Mouse (Mus musculus): ENCODE results near the gene Sfpq.

The Sfpq gene

DNA sequence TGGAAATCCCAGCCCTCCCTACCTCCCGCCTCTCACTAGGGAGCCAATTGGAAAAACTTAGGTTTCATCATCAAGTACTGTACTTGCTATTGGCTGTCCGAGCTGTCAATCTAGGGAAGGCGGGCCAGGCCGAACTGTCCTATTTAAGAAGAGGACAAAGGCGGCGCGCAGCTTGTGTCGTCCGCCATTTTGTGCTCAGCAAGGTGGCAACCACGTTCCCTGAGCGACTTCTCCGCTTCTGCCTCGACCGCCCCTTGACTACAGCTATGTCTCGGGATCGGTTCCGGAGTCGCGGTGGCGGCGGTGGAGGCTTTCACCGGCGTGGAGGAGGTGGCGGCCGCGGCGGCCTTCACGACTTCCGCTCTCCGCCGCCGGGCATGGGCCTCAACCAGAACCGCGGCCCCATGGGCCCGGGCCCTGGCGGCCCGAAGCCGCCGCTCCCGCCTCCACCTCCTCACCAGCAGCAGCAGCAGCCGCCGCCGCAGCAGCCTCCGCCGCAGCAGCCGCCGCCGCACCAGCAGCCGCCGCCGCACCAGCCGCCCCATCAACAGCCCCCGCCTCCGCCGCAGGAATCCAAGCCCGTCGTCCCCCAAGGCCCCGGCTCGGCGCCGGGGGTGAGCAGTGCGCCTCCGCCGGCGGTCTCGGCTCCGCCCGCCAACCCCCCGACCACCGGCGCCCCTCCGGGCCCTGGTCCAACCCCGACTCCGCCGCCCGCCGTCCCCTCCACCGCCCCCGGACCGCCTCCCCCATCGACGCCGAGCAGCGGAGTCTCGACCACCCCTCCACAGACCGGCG, at the start of gene Sfpq:
Gene Sfpq (plus strand): TSS at position 174 of the 795 bp plus-strand sequence.
- WGBS: 1% methylated on average over 77 of the region's 87 CpGs

DNA sequence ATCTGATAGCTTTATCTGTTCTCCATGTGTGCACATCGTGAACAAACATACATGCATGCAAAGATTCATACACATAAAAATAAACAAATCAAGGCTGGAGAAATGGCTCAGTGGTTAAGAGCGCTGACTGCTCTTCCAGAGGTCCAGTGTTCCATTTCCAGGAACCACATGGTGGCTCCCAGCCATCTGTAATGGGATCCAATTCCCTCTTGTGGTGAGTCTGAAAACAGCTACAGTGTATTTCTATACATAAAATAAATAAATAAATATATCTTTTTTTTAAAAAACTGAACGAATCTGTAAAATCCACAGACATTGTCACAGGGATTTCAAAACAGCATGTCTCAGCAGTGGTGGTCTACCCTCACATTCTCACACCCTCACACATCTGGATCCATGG, 42.4 kb upstream of the Sfpq start:
- whole genome bisulfite sequencing: 70% methylated on average over 3 of the region's 3 CpGs

DNA sequence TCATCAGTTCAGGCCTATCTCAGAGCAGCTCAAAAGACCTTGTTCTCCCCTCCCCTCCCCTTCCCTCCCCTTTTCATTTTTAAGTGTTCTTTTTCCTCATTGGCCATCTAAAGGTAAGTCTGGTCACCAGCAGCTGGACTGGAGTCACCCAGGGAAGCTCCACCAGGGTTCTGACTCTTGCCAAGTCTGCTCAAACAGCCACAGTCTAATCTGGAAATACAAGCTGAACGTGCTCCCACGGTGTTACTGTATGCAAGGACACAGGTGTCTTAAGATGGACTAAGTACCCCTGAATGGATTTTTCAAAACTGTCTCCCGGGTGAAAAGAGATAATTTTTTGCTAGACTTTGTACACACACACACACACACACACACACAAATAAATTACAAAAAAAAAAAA, 37.8 kb upstream of the Sfpq start:
- 93% methylated on average over 3 of the region's 3 CpGs for WGBS

DNA sequence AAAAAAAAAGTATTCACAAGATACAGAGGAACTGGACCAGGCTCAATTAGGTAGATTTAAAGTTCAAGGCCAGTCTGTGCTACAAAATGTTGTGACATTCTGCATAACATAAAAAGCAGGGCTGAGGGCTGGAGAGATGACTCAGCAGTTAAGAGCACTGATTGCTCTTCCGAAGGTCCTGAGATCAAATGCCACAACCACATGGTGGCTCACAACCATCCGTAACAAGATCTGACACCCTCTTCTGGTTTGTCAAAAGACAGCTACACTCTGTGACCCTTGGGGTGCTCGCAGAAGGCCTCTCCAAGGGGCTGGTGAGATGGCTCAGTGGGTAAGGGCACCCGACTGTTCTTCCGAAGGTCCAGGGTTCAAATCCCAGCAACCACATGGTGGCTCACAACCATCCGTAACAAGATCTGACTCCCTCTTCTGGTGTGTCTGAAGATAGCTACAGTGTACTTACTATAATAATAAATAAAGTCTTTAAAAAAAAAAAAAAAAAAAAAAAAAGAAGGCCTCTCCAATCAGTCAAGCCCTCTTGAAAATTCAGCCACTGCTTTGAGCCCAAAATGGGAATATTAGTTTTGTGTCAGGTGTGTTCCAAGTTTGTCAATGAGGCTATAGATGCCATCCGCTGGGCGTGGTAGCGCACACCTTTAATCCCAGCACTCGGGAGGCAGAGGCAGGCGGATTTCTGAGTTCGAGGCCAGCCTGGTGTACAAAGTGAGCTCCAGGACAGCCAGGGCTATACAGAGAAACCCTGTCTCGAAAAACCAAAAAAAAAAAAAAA, 37.2 kb upstream of the Sfpq start:
- WGBS: 91% methylated on average over 13 of the region's 13 CpGs

DNA sequence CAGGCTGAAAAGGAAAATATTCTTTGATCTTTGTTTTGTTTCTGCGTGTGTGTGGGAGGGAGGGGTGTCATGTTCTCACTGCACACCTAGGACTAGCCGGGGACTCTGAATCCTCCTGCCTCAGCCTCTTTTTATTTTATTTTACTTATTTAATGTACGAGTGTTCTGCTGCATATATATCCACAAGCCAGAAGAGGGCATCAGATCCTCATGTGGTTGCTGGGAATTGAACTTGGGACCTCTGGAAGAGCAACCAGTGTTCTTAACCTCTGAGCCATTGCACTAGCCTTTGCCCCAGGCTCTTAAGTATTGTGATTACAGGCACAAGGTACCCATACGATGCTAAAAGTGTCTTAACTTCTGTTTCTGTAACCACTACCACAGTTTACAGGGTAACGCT, 34.4 kb upstream of the Sfpq start:
- WGBS: 79% methylated on average over 5 of the region's 5 CpGs

DNA sequence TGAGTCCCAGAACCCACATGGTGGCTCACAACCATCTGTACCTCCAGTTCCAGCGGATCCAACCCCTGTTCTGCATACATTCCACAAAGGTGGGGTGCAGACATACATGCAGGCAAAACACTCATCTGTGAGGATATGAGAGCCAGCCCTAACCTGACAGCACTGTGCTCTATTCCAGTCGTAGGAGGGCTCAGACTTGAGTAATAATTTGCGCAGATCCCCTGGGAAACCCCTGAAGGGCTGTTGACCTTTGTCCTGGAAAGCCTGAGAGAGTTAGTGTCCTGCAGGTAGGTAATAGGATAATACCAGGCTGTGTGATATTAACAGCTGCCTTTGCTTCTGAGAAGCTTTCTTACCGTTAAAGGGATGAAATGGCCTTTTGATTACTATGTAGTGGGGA, 32.6 kb upstream of the Sfpq start:
- 84% methylated on average over 4 of the region's 4 CpGs for WGBS

DNA sequence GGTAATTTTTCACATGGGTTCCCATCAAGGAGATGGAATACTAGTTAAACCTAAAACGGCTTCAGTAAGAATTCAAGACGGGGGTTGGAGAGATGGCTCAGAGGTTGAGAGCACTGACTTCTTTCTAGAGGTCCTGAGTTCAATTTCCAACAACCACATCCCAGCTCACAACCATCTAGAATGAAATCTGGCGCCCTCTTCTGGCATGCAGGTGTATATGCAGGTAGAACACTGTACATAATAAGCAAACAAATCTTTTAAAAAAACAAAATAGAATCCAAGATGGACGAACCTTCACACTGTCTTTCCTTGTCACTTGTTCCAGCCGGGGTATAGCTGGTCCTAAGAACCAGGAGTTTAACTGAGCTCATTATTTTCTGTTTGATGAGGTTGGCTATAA, 28.8 kb upstream of the Sfpq start:
- WGBS: 66% methylated on average over 5 of the region's 5 CpGs

DNA sequence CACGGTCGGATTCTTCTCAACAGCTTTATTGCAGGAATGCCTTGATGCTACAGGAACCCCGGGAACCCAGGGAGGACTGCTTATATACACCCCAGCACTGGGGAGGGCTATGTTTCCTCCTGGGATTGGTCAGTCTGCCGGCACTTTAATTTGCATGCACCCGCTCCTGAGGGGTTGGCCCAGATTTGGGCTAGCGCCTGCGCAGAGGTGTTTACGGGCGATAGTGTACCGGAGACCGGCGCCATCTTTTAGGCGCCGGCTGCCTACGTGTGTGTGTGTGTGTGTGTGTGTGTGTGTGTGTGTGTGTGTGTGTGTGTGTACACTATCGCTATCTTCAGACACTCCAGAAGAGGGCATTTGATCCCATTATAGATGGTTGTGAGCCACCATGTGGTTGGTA, 21.8 kb upstream of the Sfpq start:
- WGBS: 94% methylated on average over 16 of the region's 16 CpGs

DNA sequence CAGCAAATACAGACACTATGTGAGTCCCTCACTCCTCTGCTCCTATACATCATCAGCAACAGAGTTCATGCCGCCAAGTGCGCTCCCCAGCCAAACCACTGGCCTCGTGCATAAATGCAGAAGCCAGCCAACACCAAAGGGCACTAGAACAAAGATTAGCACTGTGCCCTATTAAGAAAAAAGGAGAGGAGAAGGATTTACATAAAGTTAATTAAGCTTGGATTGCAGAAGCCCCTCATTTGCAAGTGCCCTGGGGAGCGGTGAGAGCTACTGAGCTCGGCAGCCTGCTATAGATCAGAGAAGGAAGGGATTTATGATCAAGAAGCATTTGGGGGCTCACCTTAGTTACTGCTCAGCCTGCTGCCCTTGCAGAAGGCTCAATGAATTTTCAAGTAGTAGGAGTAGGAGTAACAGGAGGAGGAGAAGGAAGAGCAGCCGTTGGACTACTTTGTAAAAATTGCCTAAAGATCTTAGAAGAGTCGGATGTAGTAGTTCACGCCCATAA, 20.5 kb upstream of the Sfpq start:
- WGBS: 41% methylated on average over 8 of the region's 8 CpGs

DNA sequence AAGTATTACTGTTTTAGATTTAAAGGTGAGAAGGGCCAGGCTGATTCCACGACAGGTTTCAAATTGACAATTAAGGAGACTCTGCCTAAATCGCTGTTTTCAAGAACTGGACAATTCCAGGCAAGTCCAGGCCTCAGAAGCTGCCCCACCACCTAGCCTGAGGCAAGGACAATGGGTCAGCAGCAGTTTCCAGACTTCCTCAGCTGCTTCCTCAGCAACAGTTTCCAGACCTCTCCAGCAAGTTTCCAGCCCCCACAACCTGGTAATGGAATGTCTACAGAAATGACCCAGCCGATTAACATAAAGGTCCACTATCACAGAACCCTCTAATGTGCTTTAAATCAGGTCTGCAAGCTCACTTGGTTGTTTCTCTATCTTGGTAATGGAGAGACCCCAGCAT, 16.7 kb upstream of the Sfpq start:
- 76% methylated on average over 3 of the region's 3 CpGs for WGBS

DNA sequence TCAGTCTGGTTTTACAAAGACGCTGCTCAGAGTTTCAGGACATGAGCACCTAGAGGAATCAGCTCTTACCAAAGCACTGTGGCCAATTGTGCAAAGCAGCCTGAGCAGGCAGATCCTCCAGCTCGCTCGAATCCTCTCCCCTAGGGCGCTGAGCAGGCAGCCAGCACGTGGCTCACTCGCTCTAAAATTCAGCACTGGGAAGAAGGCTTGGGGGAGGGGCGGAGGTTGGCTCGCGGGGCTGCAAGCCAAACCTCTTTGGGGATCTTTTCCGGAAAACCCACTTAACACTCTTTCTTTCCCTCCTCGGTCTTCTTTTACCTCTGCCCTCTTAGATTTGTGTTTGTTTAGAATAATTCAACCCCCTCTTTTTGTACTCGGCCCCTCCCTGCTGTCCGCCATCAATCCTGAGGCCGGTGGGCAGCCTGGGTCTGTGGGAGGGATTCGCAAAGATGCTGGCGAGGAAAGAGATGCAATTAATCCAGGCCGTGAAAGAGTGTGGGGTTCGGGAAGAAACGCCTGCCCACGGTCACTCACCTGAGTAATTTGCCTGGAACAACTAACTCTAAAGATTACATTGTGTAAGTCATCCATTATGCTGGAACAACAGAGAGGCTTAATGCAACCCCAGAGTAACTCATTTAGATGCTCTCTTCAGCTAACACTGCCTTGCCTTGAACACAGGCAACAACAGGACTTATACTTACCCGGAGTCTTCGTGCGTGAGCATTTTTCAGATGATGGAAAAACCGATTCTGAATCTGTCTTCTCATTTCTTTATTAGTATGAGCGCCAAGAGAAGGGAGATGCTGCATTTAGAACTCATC, 15.8 kb upstream of the Sfpq start:
- WGBS: 13% methylated on average over 25 of the region's 25 CpGs

DNA sequence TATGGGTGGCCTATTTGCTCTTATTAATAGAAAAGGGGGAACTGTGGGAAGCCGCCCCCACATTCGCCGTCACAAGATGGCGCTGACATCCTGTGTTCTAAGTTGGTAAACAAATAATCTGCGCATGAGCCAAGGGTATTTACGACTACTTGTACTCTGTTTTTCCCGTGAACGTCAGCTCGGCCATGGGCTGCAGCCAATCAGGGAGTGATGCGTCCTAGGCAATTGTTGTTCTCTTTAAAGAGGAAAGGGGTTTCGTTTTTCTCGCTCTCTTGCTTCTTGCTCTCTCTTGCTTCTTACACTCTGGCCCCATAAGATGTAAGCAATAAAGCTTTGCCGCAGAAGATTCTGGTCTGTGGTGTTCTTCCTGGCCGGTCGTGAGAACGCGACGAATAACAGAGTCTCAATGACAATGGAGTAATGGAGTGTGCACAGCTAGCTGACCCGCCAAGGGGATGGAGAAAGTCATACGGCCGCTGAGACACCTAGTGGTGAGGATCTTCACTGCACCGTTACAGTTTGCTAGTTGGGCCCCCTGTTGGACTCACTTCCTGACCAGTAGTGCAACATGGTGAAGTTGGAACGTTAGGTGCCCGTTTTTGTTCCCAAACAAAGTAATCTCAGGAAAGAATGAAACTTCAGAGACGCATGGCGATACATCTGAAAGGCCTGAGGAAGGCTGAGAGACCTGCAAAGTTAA, 5.7 kb upstream of the Sfpq start:
- 12% methylated on average over 14 of the region's 26 CpGs for WGBS

DNA sequence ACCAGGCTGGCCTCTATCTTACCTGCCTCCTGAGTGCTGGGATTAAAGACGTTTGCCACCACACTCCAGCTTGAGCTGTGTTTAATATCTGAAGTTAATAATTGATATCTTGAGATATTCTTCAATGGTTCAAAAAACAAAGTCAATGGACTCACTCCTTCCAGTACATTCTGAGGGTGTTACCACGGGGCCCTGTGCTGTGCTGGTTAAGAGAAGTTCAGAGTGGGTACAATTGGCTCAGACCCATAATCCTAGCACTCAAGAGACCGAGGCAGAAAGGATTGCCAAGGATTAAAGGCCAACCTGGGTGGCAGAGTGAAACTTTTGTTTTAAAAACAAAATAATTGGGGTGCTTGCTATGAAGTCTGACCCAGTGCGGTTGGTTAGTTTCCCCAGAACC, 4.8 kb upstream of the Sfpq start:
- WGBS: 69% methylated on average over 4 of the region's 4 CpGs

DNA sequence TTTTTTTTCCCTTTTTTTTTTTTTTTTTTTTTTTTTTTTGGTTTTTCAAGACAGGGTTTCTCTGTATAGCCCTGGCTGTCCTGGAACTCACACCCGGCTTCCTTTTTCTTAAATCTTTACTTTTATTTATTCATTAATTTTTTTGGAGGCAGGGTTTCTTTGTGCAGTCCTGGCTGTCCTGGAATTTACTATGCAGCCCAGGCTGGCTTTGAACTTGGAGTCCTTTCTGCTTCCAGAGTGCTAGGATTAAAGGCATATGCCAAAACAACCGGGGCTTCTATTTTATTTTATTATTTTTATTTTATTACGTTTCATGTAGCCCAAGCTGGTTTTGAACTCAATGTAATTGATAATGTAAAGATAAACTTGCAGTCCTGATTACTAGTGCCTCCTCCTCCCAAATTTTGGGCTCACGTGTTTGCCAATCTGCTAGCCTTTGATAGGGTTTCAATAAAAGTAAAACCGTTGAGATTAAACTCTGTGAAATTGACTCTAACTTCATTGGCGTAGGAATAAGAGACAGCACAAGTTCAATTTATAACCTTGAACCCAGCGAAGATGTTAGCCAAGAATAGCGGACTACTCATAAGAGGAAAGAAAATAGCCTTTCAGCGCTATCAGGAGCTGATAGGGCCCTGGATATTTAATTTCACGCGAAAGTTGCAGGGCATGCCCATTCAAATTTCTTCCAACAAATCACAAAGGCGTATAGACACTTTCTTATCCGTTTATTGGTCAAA, 543 bp upstream of the Sfpq start:
- 14% methylated on average over 13 of the region's 13 CpGs for WGBS

DNA sequence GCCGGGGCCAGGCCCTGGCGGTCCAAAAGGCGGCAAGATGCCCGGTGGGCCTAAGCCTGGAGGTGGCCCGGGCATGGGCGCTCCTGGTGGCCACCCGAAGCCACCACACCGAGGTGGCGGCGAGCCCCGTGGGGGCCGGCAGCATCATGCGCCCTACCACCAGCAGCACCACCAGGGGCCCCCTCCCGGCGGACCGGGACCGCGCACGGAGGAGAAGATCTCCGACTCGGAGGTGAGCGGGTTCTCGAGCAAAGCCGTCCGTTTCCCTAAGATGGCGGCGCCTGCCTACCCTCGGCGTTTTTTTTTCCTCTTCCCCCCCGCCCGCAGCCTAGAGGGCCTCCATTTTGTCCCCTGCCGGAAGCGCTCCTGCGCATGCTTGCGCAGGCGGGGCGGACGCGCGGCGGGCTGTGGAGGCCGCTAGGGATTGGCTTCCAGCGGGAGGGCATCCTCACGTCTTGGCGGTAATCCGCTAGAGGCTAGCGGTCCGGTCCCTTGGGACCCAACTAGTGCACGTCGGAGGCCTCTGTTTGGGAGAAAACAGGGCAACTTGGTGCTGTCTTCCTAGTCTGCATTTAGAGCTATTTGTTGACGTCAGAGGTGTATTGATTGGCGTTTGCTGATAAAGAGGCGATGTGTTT, 984 bp downstream of the Sfpq start:
- WGBS: under 1% methylated on average over 53 of the region's 53 CpGs

DNA sequence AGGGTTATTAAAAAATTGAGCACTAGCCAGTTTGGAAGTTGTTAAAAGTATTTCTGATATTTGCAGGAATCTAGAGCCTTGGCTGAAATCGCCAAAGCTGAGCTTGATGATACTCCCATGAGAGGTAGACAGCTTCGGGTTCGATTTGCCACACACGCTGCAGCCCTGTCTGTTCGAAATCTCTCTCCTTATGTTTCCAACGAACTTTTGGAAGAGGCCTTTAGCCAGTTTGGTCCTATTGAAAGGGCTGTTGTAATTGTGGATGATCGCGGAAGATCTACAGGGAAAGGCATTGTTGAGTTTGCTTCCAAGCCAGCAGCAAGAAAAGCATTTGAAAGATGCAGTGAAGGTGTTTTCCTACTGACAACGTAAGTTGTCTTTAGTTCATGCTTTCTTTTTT, 2.1 kb downstream of the Sfpq start:
- 1% methylated on average over 9 of the region's 9 CpGs for WGBS

DNA sequence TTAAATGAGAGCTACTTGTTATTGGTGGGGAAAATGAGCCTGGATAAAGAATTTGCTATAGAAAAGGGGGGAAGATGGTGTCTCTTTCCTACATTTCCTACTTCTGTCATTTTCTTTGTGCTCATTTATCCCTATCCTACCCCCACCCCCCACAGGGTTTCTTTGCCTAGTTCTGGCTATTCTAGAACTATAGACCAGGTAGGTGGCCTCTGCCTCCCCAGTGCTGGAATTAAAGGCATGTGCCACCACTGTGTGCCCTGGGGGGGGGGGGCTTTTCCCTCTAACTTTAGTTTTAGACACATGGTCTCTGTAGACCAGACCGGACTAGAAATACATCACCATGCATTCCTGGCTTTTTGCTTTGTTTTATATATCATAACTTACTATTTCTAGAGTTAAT, 3.1 kb downstream of the Sfpq start:
- WGBS: 3% methylated on average over 1 of the region's 1 CpGs

DNA sequence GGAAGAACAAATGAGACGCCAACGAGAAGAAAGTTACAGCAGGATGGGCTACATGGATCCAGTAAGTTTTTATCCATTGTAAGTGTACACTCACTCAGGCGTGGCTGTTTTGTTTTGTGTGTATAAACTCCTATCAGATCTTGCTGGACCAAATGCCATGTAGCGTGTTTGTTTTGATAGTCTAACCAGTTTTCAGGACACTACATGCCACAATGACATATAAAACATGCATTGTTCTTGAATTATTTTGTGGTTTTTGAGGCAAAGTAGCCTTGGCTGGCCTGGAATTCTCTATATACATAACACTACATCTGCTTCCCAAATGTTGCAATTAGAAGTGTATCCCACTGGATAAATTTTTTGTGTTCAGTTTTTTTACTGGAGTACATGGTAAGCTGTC, 5.7 kb downstream of the Sfpq start:
- WGBS: 65% methylated on average over 4 of the region's 4 CpGs

DNA sequence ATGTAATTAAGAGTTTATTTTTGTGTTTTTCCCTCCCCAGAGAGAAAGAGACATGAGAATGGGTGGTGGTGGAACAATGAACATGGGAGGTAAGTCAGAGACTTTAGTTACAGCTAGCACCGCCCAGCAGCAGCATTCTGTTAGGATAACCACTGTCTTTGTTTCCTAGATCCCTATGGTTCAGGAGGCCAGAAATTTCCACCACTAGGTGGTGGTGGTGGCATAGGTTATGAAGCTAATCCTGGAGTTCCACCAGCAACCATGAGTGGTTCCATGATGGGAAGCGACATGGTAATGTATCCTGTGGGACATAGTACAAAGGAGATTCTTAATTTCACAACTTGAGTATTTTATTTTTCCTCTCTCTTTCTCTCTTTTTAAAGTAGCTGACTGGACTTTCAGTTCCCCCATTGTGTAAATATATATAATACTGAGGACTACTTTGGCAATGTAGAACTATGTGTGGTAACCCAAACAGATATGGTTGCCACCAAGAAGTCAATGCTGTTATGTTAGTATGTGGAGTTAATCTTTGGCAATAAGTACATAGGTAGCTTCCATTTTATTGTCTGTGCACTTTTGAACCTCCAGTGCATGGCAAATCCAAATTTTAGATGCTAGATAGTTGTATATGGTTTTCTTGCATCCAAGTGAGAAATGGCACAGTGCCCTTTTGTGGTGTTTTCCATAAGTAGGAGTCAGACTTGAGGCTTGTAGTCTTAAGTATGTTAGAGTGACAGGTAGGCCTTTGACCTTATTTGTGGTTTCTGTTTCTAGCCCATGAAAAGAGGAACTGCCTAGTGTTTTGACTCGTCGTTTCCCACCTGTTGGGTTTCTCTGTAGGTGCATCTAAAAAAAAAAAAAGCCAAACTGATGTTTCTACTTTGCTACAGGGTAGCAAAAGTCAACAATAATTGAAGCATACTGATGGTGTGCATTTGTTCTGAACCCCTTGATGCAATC, 6.4 kb downstream of the Sfpq start:
- WGBS: 39% methylated on average over 4 of the region's 4 CpGs
